Mouse (Mus musculus): Measurements from ENCODE around the gene Unc5a. TPM values are rescaled to one million over a fixed set of nuclear protein-coding genes. Genes with fewer than 3 reads are reported as not detected.

Gene Unc5a
- polyA plus RNA-seq (2015; fragmentation: Nextera tagmentation; extraction: Ambion mirVana): 5.9 and 7.3 TPM in 2 replicates

DNA sequence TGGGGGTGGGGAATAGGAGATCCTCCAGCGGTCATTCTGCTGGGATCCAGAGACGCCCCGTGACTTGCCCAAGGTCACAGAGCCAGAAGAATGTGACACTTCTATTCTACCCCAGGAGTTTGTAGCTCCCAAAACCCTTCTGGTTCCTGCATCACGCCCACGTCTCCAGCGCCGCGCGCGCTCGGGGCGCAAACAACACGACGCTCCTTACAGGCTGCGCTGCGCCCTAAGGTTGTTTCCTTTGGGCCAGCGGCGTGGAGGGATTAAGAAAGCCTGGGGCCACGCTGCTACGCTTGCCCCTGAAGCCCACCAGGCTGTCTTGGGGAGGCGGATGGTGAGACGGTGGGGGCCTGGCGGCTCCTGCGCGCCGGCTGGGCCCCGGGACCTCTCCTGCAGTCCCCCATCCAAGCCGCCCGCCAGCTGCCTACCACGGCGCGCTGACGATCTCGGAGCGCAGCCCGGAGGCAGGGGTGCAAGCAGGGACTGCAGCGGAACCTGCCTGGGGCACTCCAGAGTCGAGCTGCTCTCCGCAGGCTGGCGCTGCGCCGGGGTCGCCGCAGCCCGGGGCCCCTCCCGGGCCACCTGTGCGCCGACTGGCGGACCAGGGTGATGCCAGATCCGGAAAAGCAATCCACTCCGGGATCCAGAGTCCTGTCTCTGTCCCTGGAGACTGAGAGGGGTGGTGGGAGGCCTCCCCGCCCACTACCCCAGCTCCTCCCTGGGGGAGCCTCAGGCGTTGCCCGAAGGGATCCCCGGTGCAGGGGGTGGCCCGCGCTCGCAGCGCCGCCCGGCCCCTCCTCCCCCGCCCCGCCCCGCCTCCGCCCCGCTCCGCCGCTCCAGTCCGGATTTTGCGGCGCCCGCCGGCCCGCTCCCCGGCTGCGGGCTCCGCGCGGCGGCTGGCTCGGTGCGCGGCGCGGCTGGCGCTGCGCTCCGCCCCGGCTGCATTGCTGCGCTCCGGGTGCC lies at the start of gene Unc5a:
TSS of gene Unc5a (plus strand) at position 881 of the 963 bp plus-strand sequence.
- peak; percentile 78 for ATAC-seq
- peak within 1 kb of the TSS; percentile 84 for H3K9ac ChIP-seq (replicated peaks)
- H3K27me3 ChIP-seq: peaks cover 91% of the 10 kb centered on the region
- under 1% methylated on average over 67 of the region's 91 CpGs for WGBS
- H3K9me3 ChIP-seq: no peaks in the 10 kb centered on the region
- H3K36me3 ChIP-seq: no peaks in the 10 kb centered on the region
- peak within 1 kb of the TSS; percentile 98 for H3K4me2 ChIP-seq (replicated peaks)
- H3K4me1 ChIP-seq (replicated peaks): peaks cover 66% of the 10 kb centered on the region
- H3K27ac ChIP-seq: peak within 1 kb of the TSS; percentile 85
- peak within 1 kb of the TSS; percentile 75 for H3K4me3 ChIP-seq (replicated peaks)

- Histone ChIP-seq H3K9ac (replicated peaks) (peak overlapping the region; percentile 42; the same call in 1 of the 2 replicates), H3K4me2 (replicated peaks) (peak overlapping the region; percentile 39), H3K27me3 (peaks cover 23% of the 10 kb centered on the region), H3K4me3 (replicated peaks) (0 out of 2 replicates have a peak overlapping the region, but pooled peaks have one; percentile 2), H3K4me1 (replicated peaks) (peaks cover 33% of the 10 kb centered on the region), H3K9me3 (0 out of 2 replicates have a peak, but pooled peaks cover 8% of the 10 kb centered on the region), H3K36me3 (no peaks in the 10 kb centered on the region), H3K27ac (0 out of 2 replicates have a peak overlapping the region, but pooled peaks have one; percentile 3)
- ATAC-seq: peak; percentile 75; the same call in 1 of the 2 replicates
- WGBS: 3% methylated on average over 17 of the region's 17 CpGs
Measured at GRCm38 (mm10) chr13:54912053-54912452, 37.2 kb upstream of the Unc5a start.

GRCm38 (mm10) chr13:54912894-54913621 lies 36.2 kb upstream of the Unc5a start:
- 0 out of 2 replicates have a peak overlapping the region, but pooled peaks have one; percentile 17 for H3K27ac ChIP-seq
- no peak overlapping the region; the same call in 1 of the 2 replicates for H3K4me2 ChIP-seq (replicated peaks)
- H3K9me3 ChIP-seq: 0 out of 2 replicates have a peak, but pooled peaks cover 8% of the 10 kb centered on the region
- no peak overlapping the region for H3K9ac ChIP-seq (replicated peaks)
- peaks cover 30% of the 10 kb centered on the region for H3K4me1 ChIP-seq (replicated peaks)
- H3K27me3 ChIP-seq: peaks cover 21% of the 10 kb centered on the region
- no peaks in the 10 kb centered on the region for H3K36me3 ChIP-seq
- 14% methylated on average over 16 of the region's 16 CpGs for WGBS
- ATAC-seq: peak; percentile 40; the same call in 1 of the 2 replicates
- no peak overlapping the region for H3K4me3 ChIP-seq (replicated peaks)

GRCm38 (mm10) chr13:54916644-54917043 lies 32.6 kb upstream of the Unc5a start:
- Histone ChIP-seq H3K9ac (replicated peaks) (no peak overlapping the region), H3K4me1 (replicated peaks) (peaks cover 20% of the 10 kb centered on the region), H3K4me2 (replicated peaks) (no peak overlapping the region), H3K27me3 (peaks cover 15% of the 10 kb centered on the region), H3K9me3 (0 out of 2 replicates have a peak, but pooled peaks cover 8% of the 10 kb centered on the region), H3K36me3 (no peaks in the 10 kb centered on the region), H3K27ac (no peak overlapping the region), H3K4me3 (replicated peaks) (no peak overlapping the region)
- ATAC-seq: no peak
- WGBS: 78% methylated on average over 5 of the region's 5 CpGs

- Histone ChIP-seq H3K4me1 (replicated peaks) (no peaks in the 10 kb centered on the region), H3K9ac (replicated peaks) (no peak overlapping the region), H3K4me2 (replicated peaks) (no peak overlapping the region), H3K9me3 (0 out of 2 replicates have a peak, but pooled peaks cover 8% of the 10 kb centered on the region), H3K36me3 (no peaks in the 10 kb centered on the region), H3K4me3 (replicated peaks) (no peak overlapping the region), H3K27ac (no peak overlapping the region), H3K27me3 (peaks cover 4% of the 10 kb centered on the region; the same call in 1 of the 2 replicates)
- no peak for ATAC-seq
- WGBS: 88% methylated on average over 8 of the region's 8 CpGs
Measured at GRCm38 (mm10) chr13:54918910-54919309, 30.3 kb upstream of the Unc5a start.

DNA sequence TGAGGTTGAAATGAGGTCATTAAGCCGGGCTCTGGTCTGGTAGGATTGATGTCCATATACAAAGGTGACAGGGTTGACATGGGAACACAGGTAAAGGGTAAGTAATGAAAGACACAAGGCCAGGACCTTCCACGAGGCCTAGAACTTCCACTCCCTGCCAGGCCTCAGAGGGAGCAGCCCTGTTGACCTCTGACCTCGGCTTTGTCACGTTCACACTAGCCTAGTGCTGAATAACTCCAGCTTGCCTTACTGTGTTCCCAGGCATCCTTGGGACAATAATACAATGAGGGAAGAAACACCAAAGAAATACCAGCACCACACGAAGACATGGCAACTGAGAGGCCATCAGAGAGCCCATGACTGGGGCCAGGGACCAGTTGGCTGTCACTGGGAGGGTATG lies 29.5 kb upstream of the Unc5a start:
- H3K4me3 ChIP-seq (replicated peaks): no peak overlapping the region
- WGBS: 28% methylated on average over 5 of the region's 5 CpGs

GRCm38 (mm10) chr13:54921700-54922099 lies 27.5 kb upstream of the Unc5a start:
- Histone ChIP-seq H3K36me3 (no peaks in the 10 kb centered on the region), H3K27me3 (no peaks in the 10 kb centered on the region), H3K4me1 (replicated peaks) (no peaks in the 10 kb centered on the region), H3K4me2 (replicated peaks) (no peak overlapping the region), H3K27ac (no peak overlapping the region), H3K9me3 (no peaks in the 10 kb centered on the region), H3K4me3 (replicated peaks) (no peak overlapping the region), H3K9ac (replicated peaks) (no peak overlapping the region)
- ATAC-seq: no peak
- WGBS: 81% methylated on average over 9 of the region's 9 CpGs

More for the DNA sequence above, 29.5 kb upstream of the Unc5a start:
- Histone ChIP-seq H3K27ac (no peak overlapping the region), H3K9me3 (0 out of 2 replicates have a peak, but pooled peaks cover 8% of the 10 kb centered on the region), H3K4me2 (replicated peaks) (no peak overlapping the region), H3K4me1 (replicated peaks) (no peaks in the 10 kb centered on the region), H3K27me3 (no peaks in the 10 kb centered on the region), H3K9ac (replicated peaks) (no peak overlapping the region), H3K36me3 (no peaks in the 10 kb centered on the region)
- no peak for ATAC-seq

DNA sequence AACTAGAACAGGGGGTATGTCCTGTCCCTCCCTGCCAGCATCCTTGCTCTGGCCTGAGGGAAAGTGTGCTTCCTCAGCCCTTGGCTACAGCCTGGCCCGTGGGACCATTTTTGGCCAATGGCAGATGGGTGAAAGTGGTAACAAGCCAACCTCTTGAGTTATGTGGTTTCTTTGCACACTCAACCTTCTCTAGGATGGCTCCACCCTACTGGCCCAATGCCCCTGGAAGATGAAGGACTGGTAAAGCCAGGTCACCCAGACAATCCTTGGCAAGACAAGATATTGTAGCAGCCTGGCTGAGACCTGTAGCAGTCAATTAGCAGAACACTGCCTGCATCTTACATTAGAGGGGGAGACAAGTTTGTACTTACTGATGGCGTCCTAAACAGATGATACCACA lies 25.5 kb upstream of the Unc5a start:
- H3K27me3 ChIP-seq: no peaks in the 10 kb centered on the region
- no peaks in the 10 kb centered on the region for H3K4me1 ChIP-seq (replicated peaks)
- no peak overlapping the region for H3K9ac ChIP-seq (replicated peaks)
- no peaks in the 10 kb centered on the region for H3K36me3 ChIP-seq
- no peak overlapping the region for H3K27ac ChIP-seq
- H3K9me3 ChIP-seq: no peaks in the 10 kb centered on the region
- no peak overlapping the region for H3K4me3 ChIP-seq (replicated peaks)
- WGBS: 95% methylated on average over 2 of the region's 2 CpGs
- ATAC-seq: no peak
- no peak overlapping the region for H3K4me2 ChIP-seq (replicated peaks)

DNA sequence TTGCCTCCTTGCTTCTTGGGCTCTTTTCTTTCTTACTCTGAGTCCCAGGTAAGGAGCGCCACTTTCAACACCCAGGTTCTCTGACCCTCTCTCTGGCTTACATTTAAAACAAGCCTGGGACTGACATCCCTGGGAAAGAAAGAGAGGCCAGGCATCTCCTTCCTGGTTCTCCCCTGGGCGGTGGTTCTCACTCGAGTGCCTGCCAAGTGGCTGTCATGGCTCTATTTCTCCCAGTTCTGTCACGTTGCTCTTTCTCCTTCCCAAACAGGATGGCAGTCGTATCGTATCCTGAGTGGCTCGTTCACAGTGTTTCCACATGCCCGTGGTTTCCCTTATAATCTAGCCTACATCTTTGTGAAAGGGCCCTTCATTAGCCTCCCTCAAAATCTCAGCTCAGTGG lies 23.7 kb upstream of the Unc5a start:
- H3K27me3 ChIP-seq: no peaks in the 10 kb centered on the region
- 70% methylated on average over 8 of the region's 8 CpGs for WGBS
- no peak overlapping the region for H3K27ac ChIP-seq
- ATAC-seq: no peak
- H3K4me3 ChIP-seq (replicated peaks): no peak overlapping the region
- H3K9ac ChIP-seq (replicated peaks): no peak overlapping the region
- no peak overlapping the region for H3K4me2 ChIP-seq (replicated peaks)
- H3K4me1 ChIP-seq (replicated peaks): peaks cover 5% of the 10 kb centered on the region; the same call in 1 of the 2 replicates
- H3K36me3 ChIP-seq: no peaks in the 10 kb centered on the region
- H3K9me3 ChIP-seq: no peaks in the 10 kb centered on the region

DNA sequence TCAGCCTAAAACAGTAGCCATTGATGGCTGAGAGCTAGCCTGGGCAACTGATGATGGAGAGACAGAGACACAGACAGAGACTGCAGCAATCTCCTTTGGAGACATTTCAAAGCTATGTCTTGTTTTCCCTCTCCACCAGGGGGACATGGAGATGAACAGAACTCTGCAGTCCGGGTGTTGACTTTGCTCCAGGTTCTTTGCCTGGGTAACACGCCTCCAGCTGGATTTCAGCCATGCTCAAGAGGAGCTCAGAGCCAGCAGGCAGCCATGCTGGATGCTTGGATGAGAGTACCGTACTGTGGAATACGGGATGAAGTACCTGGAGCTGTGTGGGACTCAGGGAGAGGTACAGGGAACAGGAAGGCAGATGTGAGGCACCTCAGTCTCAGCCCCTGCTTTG lies 22.6 kb upstream of the Unc5a start:
- H3K9me3 ChIP-seq: no peaks in the 10 kb centered on the region
- no peak overlapping the region for H3K9ac ChIP-seq (replicated peaks)
- no peak overlapping the region for H3K27ac ChIP-seq
- no peak for ATAC-seq
- no peaks in the 10 kb centered on the region for H3K36me3 ChIP-seq
- H3K4me3 ChIP-seq (replicated peaks): no peak overlapping the region
- H3K4me1 ChIP-seq (replicated peaks): peaks cover 5% of the 10 kb centered on the region; the same call in 1 of the 2 replicates
- no peak overlapping the region for H3K4me2 ChIP-seq (replicated peaks)
- 61% methylated on average over 4 of the region's 4 CpGs for WGBS
- no peaks in the 10 kb centered on the region for H3K27me3 ChIP-seq

GRCm38 (mm10) chr13:54930123-54930522 lies 19.1 kb upstream of the Unc5a start:
- 0 out of 2 replicates have a peak, but pooled peaks have one; percentile 34 for ATAC-seq
- Histone ChIP-seq H3K27ac (no peak overlapping the region), H3K4me2 (replicated peaks) (no peak overlapping the region), H3K4me3 (replicated peaks) (no peak overlapping the region), H3K36me3 (no peaks in the 10 kb centered on the region), H3K9ac (replicated peaks) (no peak overlapping the region), H3K4me1 (replicated peaks) (peaks cover 14% of the 10 kb centered on the region), H3K27me3 (peaks cover 10% of the 10 kb centered on the region), H3K9me3 (no peaks in the 10 kb centered on the region)
- 30% methylated on average over 4 of the region's 4 CpGs for WGBS

Measured in midbrain, embryonic 13.5 days (tissue).